Mouse (Mus musculus) kidney, postnatal 14 days (tissue): ENCODE measurements around the gene Nav2.

Source experiments
- DNase-seq: peaks from one replicate; pipeline ENCODE4 v3.0.0; 2022; ENCODE audit warnings: mixed read lengths

Gene Nav2

DNA sequence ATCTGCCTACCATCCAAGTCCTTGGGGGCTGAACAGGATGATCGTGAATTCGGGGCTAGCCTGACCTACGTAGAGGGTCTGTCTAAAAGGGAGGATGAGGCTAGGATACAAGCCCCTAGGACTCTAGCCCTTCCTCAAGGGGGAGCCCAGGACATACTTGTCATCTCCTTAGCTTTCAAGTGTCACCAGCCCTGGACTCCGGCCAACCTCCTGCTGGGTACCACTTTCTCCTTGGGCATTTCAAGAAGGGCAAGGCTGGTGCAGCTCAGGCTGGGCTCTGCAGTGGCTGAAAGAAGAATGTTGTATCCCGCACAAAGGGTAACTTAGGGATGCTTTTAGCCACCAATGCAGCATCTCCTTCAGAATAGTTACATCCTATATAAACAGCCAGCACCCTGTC is 592.4 kb downstream of the Nav2 start:
- DNase-seq = no peak

DNA sequence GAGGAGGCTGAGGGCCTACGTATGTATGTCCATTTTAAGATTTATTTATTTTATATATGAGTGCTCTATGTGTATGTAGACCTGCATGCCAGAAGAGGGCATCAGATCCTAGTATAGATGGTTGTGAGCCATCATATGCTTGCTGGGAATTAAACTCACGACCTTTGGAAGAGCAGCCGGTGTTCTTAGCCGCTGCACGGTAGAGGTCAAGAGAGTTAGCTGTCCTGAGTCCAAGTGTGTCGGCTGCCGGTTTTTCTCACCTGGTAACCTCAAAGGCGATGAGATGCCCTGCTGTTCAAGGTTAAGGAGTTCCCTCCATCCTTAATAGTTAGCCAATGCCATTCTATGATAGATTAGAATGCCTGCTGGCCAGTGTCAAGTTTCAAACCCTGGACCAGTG is 594.9 kb downstream of the Nav2 start:
- peak; percentile 53 for DNase-seq

DNA sequence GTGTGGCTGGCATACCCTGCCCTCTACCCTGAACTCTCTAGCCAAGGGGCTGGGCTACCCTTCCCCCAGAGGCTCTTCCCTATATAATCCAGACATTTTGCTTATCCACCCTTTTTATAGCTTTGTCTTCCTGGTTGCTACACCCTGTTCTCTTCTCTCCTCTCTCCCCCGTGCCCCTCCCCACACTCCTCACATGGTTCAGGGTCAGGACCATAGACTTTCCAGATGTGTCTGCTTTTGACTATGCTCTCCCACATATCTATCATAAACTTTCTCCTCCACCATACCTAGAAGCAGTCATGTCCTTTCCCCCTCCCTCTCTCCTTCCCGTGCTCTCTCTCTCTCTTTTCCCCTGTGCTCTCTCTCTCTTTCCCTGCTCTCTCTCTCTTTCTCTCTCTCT is 595.4 kb downstream of the Nav2 start:
- no peak for DNase-seq

GRCm38 (mm10) chr7:49504297-49504696 is 595.8 kb downstream of the Nav2 start:
- no peak for DNase-seq

- DNase-seq = peak; percentile 45
These were observed 596.5 kb downstream of the Nav2 start for GRCm38 (mm10) chr7:49505024-49505423.

DNA sequence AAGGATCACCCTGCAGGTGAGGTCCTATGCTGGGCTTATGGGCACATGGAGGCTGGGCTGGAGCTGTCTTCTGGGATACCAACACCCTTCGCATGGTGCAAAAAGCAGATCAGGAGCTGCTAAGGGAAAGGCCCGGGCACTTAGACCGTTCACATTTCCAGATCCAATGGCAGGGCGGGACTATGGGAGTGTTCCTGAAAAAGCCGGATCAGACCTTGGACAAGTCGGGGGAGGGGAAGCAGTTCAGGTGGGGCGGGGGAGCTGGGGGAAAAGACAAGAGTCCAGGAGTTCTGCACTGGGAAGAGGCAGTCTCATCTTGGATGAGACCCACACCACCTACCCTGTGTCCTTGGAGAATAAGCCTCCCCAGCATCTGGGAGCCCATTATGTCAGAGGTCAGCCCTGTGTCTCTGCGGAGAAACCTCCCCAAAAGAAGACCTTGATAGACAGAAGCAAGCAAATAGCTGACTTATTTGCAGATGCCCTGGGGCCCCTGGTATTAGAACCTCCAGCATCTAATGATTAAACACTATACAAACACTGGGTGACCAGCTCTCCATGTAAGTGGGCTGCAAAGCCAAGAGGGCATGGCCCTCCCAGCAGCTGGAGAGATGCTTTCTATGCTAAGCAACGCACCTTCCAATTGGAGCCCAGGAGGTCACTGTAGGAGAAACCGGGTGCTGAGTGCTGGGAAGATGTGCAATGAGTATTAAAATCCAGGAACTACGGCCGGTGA is 597.7 kb downstream of the Nav2 start:
- peak; percentile 55 for DNase-seq

DNA sequence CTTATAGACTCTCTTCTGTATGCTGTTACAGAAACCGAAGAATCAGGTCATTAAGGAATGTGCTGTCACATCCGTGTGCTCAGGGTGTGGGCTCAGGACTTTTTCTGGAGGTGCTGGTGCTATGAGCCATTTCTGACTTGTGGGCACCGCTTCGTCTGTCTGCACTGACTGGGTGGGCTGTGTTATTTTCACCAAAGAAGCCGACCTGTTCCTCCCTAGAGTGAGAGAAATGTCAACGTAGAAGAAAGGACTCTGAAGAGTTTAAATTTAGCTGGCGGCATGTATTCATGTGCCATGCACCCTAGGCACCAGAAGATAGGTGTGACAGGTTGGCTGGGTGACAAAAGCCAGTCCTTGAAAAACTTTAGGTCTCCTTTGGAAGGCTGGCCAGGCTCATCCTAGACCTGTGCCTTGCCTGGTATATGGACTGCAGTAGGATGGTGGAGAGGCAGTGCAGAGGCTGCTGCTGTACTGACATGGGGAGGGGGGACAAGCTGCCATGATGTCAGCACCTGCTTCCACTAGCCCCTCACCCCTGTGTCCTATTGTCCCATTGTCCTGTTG is 599.5 kb downstream of the Nav2 start:
- DNase-seq = no peak

- DNase-seq = no peak
These were observed 603.4 kb downstream of the Nav2 start for GRCm38 (mm10) chr7:49511820-49512453.

DNA sequence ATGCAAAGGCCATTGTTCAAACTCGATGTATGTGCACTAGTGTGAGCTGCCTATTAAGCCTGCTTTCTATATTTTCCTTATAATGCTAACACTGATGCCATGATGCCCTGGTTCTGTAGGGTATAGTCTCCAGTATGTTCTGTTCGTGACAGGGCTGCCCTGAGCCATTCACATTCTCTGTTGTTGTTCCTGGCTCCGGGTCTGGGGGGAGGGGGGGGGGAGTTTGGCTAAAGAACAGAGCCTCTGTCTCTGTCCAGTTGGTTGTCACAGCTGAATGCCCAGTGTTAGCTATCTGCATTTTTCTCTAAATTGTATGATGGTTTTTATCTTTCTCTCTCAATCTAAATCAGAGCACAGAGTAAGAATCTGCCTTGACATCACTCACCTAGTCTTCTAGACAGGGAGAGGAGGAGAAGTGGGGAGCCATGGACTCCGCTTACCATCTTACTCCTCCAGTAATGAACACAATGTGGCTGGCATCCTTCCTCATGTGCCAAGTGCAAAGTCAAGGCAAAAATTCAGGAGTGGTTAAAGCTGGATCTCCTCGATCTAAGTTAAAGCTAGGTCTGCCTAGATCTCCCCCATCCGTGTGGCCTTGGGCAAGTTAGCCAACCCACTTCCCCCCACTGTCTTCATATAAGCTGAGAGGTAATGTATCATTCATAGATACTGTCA is 605.4 kb downstream of the Nav2 start:
- DNase-seq = no peak

GRCm38 (mm10) chr7:49515012-49515411 is 606.5 kb downstream of the Nav2 start:
- DNase-seq = peak; percentile 81

DNA sequence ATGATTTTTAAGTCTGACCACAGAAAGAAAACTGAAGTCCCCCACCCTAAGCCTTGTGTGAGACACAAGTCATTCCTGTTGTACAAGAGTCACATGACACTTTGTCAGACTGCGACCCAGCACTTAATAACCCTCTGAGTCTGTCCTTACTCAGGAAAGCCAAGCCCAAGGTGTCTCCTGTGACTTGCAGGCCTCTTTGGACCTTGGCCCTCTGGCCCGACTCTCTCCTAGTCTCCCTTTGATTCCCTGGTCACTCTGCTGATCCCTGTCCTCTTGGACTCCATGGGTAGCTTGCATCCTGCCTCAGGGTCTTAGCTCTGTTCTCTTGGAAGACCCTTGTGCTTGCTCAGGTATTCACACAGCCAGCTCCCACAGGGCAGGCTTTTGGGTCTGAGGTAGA is 612.0 kb downstream of the Nav2 start:
- DNase-seq = peak; percentile 69

GRCm38 (mm10) chr7:49521349-49521748 is 612.8 kb downstream of the Nav2 start:
- DNase-seq = no peak

- DNase-seq = no peak
These were observed 613.5 kb downstream of the Nav2 start for GRCm38 (mm10) chr7:49521976-49522375.

GRCm38 (mm10) chr7:49522411-49523114 is 614.0 kb downstream of the Nav2 start:
- DNase-seq = peak; percentile 74

GRCm38 (mm10) chr7:49523115-49523445 is 614.6 kb downstream of the Nav2 start:
- DNase-seq = no peak

- DNase-seq = no peak
These were observed 615.2 kb downstream of the Nav2 start for GRCm38 (mm10) chr7:49523729-49524128.

DNA sequence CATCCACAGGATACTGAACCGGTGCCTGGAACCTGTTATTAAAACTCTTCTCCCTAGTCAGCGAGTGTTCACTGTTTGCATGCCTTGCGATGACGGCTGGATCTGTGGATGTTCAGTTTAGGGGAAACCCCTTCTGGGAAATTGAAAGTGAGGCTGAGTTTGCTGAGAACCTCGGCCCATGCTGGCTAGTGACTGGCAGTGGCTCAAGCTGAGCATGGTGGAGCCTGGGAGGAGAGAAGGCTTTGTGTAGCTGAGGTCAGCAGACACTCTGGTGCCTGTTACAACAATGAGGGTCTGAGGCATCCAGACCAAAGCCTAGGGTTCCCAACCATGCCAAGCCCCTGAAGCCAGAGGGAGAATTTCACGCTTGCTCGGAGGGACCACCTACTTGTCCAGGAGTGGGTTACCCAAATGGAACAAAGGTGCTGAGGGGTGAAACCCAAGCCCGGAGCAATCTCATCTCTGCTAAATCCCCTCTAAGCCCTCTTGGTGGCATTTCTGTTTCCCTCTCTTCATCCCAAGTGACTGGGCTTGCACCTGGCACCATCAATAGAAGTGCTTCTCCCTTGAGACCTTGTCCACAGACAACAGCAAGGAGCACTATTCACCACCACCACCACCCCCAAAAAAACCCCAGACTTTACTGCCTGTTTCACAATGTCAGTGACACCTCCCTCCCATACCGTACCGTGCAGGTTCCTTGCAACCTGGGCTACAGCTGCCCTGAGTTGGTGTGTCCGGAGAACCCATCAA is 617.0 kb downstream of the Nav2 start:
- DNase-seq = no peak

DNA sequence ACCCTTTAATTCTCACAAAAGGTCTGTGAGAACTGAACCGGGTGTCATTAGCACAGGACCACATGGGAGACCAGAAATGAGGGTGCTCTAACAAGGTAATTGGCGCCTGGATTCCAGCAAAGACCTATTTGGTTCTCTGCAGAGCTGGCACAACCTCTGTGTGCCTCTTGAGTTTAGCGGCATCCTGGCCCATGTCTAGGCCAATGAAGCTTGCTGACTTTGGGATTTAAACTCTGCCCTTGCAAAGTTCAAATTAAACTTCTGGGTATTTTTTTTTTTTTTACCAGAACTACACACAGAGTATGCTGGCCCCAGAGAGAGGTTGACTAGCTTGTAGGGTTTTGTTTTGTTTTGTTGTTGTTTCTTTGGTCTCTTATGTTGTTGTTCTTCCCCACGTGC is 617.6 kb downstream of the Nav2 start:
- no peak for DNase-seq

- peak; percentile 55 for DNase-seq
These were observed 619.0 kb downstream of the Nav2 start for GRCm38 (mm10) chr7:49527495-49527894.

DNA sequence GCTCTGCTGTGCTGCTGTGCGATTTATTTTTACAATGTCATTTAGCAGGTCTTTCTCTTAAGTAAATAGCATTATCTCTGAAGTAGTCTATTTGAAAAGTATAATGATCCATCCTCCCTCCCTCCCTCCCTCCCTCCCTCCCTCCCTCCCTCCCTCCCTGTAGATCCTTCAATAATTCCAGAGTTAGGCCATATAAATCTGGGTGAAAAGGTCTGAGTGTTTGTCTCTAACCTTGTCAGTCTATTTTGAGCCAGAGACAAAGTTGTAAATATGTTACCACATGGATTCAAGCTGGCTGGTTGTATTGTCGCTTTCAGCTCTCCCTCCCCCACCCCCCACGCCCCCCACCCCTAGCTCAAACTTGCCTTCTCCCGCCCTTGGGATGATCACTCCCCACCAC is 619.4 kb downstream of the Nav2 start:
- DNase-seq = no peak

DNA sequence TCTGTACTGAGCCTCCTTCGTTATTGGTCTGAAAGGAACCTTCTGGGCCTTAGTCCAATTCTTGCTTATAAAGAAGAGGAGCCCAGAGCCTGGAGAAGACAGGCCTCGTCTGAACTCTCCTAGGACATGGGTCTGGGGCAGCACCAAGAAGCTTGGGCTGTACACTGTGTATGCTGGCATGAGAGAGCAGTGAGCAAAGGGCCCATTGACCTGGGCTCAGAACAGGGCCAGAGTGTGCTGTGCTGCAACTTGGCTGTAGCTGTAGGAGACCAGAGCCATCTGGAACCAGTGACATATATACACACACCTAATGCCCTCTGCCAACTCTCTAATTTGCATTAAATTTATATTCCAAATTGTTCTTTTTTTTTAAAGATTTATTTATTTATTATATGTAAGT is 621.0 kb downstream of the Nav2 start:
- no peak for DNase-seq

DNA sequence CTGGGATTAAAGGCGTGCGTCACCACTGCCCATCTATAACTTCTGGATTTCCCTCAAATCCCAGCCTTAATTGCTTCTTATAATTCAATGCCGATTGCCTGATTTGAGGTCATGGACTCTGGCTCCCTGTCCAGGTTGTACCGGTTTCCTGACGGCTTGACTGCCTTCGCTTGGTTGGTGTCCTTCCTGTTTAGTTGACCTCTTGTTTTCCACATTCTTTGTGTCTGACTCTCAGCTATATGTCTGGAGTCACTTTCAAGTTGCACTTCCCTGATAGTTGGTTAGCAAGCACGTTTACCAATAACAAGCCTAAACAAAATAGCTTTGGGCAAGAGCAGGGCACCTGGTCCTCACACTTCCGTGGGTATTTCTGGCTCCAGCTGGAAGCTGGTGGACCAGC is 625.1 kb downstream of the Nav2 start:
- DNase-seq = peak; percentile 55

DNA sequence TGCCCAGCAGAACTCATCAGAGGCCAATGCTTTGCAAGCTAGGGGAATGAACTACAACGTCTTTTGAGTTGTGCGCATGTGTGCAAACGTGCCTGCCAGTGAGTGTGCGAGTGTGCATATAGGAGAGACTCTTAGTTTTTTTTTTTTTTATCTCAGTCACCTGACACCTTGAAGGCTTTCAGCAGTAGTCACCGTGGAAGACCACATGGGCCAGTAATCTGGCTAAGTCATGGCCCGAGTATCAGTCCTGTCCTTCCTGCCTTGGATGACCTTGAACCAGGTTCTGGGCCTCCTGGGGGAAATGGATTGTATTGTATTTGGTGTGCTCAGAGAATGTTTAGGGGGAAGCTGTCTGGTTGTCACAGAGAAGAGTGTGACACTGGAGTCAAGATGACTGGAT is 625.7 kb downstream of the Nav2 start:
- DNase-seq = no peak
